Mouse (Mus musculus): ENCODE measurements around the gene Tcf12. TPM values are rescaled to one million over a fixed set of nuclear protein-coding genes. Genes with fewer than 3 reads are reported as not detected.

The Tcf12 gene
- total and polyA plus RNA-seq, 3 experiments: 34.7 to 329 (median 80.7) TPM

DNA sequence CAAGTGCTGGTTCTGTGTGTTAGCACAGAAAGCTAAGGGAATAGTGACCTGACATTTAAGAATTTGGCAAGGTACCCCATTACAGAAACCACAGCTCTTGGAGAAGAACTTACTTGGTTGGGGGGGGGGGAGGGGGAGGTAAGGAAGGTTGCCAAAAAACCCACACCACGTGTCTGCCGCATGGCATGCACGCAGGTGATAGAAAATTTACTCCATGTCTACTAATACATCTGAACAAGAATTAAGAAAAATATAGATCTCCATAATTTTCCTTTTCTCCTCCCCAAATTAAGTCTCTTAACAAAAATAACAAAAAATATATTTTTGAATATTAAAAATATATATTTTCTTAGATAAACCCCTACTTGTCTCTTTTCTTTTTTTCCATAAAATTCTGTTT is 75.4 kb downstream of the Tcf12 start:
- DNase-seq (ENCODE audit: low spot score): no peak
- Histone ChIP-seq H3K4me1 (ENCODE audit: insufficient read depth, low read depth, low read length) (peaks cover 46% of the 10 kb centered on the region), H3K9me3 (replicated peaks) (no peaks in the 10 kb centered on the region), H3K27me3 (ENCODE audit: insufficient read depth, low read length) (no peaks in the 10 kb centered on the region), H3K4me3 (ENCODE audit: low read depth, low read length) (no peak overlapping the region), H3K36me3 (replicated peaks) (peaks cover 10% of the 10 kb centered on the region)
- no peak for ATAC-seq (ENCODE audit: extremely low read depth, insufficient number of reproducible peaks, low FRiP score, poor library complexity, severe bottlenecking)
- TF ChIP-seq TAL1 (conservative IDR thresholded peaks at IDR 0.05; ENCODE audit: low read depth, low read length) (no peak), GATA1 (IDR thresholded peaks at IDR 0.05; ENCODE audit: borderline replicate concordance, low read length) (no peak), POLR2AphosphoS5 (IDR thresholded peaks at IDR 0.05; ENCODE audit: insufficient replicate concordance, low read depth, low read length) (no peak), GATA2 (IDR thresholded peaks at IDR 0.05; ENCODE audit: borderline replicate concordance, low read depth, low read length) (no peak), CTCF (IDR thresholded peaks at IDR 0.05; ENCODE audit: low read depth, low read length) (no peak)

GRCm38 (mm10) chr9:72033271-72033670 is 78.4 kb downstream of the Tcf12 start:
- H3K4me1 ChIP-seq (ENCODE audit: insufficient read depth, low read depth, low read length): peaks cover 35% of the 10 kb centered on the region
- no peaks in the 10 kb centered on the region for H3K9me3 ChIP-seq (replicated peaks)
- peaks cover 5% of the 10 kb centered on the region for H3K36me3 ChIP-seq (replicated peaks)
- no peaks in the 10 kb centered on the region for H3K27me3 ChIP-seq (ENCODE audit: insufficient read depth, low read length)
- ATAC-seq (ENCODE audit: extremely low read depth, insufficient number of reproducible peaks, low FRiP score, poor library complexity, severe bottlenecking) (no peak), DNase-seq (ENCODE audit: low spot score) (no peak)
- TF ChIP-seq CTCF (IDR thresholded peaks at IDR 0.05; ENCODE audit: low read depth, low read length): no peak
- no peak for TF ChIP-seq GATA2 (IDR thresholded peaks at IDR 0.05; ENCODE audit: borderline replicate concordance, low read depth, low read length)
- no peak for TF ChIP-seq POLR2AphosphoS5 (IDR thresholded peaks at IDR 0.05; ENCODE audit: insufficient replicate concordance, low read depth, low read length)
- TF ChIP-seq GATA1 (IDR thresholded peaks at IDR 0.05; ENCODE audit: borderline replicate concordance, low read length): no peak
- no peak for TF ChIP-seq TAL1 (conservative IDR thresholded peaks at IDR 0.05; ENCODE audit: low read depth, low read length)
- H3K4me3 ChIP-seq (ENCODE audit: low read depth, low read length): no peak overlapping the region

DNA sequence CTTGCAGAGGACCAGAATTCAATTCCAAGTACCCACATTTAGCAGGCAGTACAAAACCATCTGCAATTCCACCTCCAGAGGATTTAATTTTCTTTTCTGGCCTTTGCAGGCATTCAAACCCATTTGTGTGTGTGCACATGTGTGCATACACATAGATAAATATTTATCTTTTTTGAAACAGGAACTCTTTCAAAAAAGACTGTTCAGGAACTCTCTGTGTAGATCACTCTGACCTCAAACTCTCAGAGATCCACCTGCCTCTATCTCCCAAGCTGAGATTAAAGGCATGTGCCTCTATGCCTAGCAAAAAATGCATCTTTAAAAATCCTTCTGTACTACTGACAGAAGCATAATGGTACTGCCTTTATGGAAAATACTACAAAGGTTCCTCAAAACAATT is 81.4 kb downstream of the Tcf12 start:
- H3K4me1 ChIP-seq (ENCODE audit: insufficient read depth, low read depth, low read length): peaks cover 15% of the 10 kb centered on the region
- DNase-seq (ENCODE audit: low spot score) (no peak), ATAC-seq (ENCODE audit: extremely low read depth, insufficient number of reproducible peaks, low FRiP score, poor library complexity, severe bottlenecking) (no peak)
- no peak for TF ChIP-seq TAL1 (conservative IDR thresholded peaks at IDR 0.05; ENCODE audit: low read depth, low read length)
- TF ChIP-seq GATA1 (IDR thresholded peaks at IDR 0.05; ENCODE audit: borderline replicate concordance, low read length): no peak
- TF ChIP-seq CTCF (IDR thresholded peaks at IDR 0.05; ENCODE audit: low read depth, low read length): no peak
- no peak for TF ChIP-seq GATA2 (IDR thresholded peaks at IDR 0.05; ENCODE audit: borderline replicate concordance, low read depth, low read length)
- TF ChIP-seq POLR2AphosphoS5 (IDR thresholded peaks at IDR 0.05; ENCODE audit: insufficient replicate concordance, low read depth, low read length): no peak
- H3K4me3 ChIP-seq (ENCODE audit: low read depth, low read length): no peak overlapping the region
- H3K27me3 ChIP-seq (ENCODE audit: insufficient read depth, low read length): no peaks in the 10 kb centered on the region
- peaks cover 5% of the 10 kb centered on the region for H3K36me3 ChIP-seq (replicated peaks)
- no peaks in the 10 kb centered on the region for H3K9me3 ChIP-seq (replicated peaks)

- H3K4me1 ChIP-seq (ENCODE audit: insufficient read depth, low read depth, low read length): peaks cover 16% of the 10 kb centered on the region
- no peaks in the 10 kb centered on the region for H3K27me3 ChIP-seq (ENCODE audit: insufficient read depth, low read length)
- TF ChIP-seq GATA1 (IDR thresholded peaks at IDR 0.05; ENCODE audit: borderline replicate concordance, low read length): no peak
- no peak for TF ChIP-seq CTCF (IDR thresholded peaks at IDR 0.05; ENCODE audit: low read depth, low read length)
- no peak for TF ChIP-seq POLR2AphosphoS5 (IDR thresholded peaks at IDR 0.05; ENCODE audit: insufficient replicate concordance, low read depth, low read length)
- TF ChIP-seq TAL1 (conservative IDR thresholded peaks at IDR 0.05; ENCODE audit: low read depth, low read length): no peak
- no peak for TF ChIP-seq GATA2 (IDR thresholded peaks at IDR 0.05; ENCODE audit: borderline replicate concordance, low read depth, low read length)
- ATAC-seq (ENCODE audit: extremely low read depth, insufficient number of reproducible peaks, low FRiP score, poor library complexity, severe bottlenecking): no peak
- H3K4me3 ChIP-seq (ENCODE audit: low read depth, low read length): no peak overlapping the region
- H3K36me3 ChIP-seq (replicated peaks): peaks cover 5% of the 10 kb centered on the region
- no peak for DNase-seq (ENCODE audit: low spot score)
- H3K9me3 ChIP-seq (replicated peaks): no peaks in the 10 kb centered on the region
Observed at GRCm38 (mm10) chr9:72029601-72030000, 82.1 kb downstream of the Tcf12 start.

- Histone ChIP-seq H3K4me3 (ENCODE audit: low read depth, low read length) (no peak overlapping the region), H3K27me3 (ENCODE audit: insufficient read depth, low read length) (no peaks in the 10 kb centered on the region), H3K9me3 (replicated peaks) (no peaks in the 10 kb centered on the region), H3K4me1 (ENCODE audit: insufficient read depth, low read depth, low read length) (peaks cover 9% of the 10 kb centered on the region; the same call in 1 of the 2 replicates), H3K36me3 (replicated peaks) (no peaks in the 10 kb centered on the region)
- DNase-seq (ENCODE audit: low spot score) (no peak), ATAC-seq (ENCODE audit: extremely low read depth, insufficient number of reproducible peaks, low FRiP score, poor library complexity, severe bottlenecking) (no peak)
- TF ChIP-seq TAL1 (conservative IDR thresholded peaks at IDR 0.05; ENCODE audit: low read depth, low read length) (no peak), GATA1 (IDR thresholded peaks at IDR 0.05; ENCODE audit: borderline replicate concordance, low read length) (no peak), GATA2 (IDR thresholded peaks at IDR 0.05; ENCODE audit: borderline replicate concordance, low read depth, low read length) (no peak), CTCF (IDR thresholded peaks at IDR 0.05; ENCODE audit: low read depth, low read length) (no peak), POLR2AphosphoS5 (IDR thresholded peaks at IDR 0.05; ENCODE audit: insufficient replicate concordance, low read depth, low read length) (no peak)
Observed at GRCm38 (mm10) chr9:72023274-72023673, 88.4 kb downstream of the Tcf12 start.

GRCm38 (mm10) chr9:72021512-72021911 is 90.2 kb downstream of the Tcf12 start:
- Histone ChIP-seq H3K4me3 (ENCODE audit: low read depth, low read length) (no peak overlapping the region), H3K27me3 (ENCODE audit: insufficient read depth, low read length) (no peaks in the 10 kb centered on the region), H3K9me3 (replicated peaks) (no peaks in the 10 kb centered on the region), H3K36me3 (replicated peaks) (no peaks in the 10 kb centered on the region), H3K4me1 (ENCODE audit: insufficient read depth, low read depth, low read length) (peaks cover 11% of the 10 kb centered on the region)
- no peak for DNase-seq (ENCODE audit: low spot score)
- ATAC-seq (ENCODE audit: extremely low read depth, insufficient number of reproducible peaks, low FRiP score, poor library complexity, severe bottlenecking): no peak
- no peak for TF ChIP-seq POLR2AphosphoS5 (IDR thresholded peaks at IDR 0.05; ENCODE audit: insufficient replicate concordance, low read depth, low read length)
- TF ChIP-seq GATA1 (IDR thresholded peaks at IDR 0.05; ENCODE audit: borderline replicate concordance, low read length): no peak
- no peak for TF ChIP-seq TAL1 (conservative IDR thresholded peaks at IDR 0.05; ENCODE audit: low read depth, low read length)
- TF ChIP-seq CTCF (IDR thresholded peaks at IDR 0.05; ENCODE audit: low read depth, low read length): no peak
- no peak for TF ChIP-seq GATA2 (IDR thresholded peaks at IDR 0.05; ENCODE audit: borderline replicate concordance, low read depth, low read length)
